Mouse (Mus musculus) embryonic facial prominence, embryonic 12.5 days (tissue): ENCODE results near the gene Hlx. TPM values are rescaled to one million over a fixed set of nuclear protein-coding genes. Genes with fewer than 3 reads are reported as not detected.
A peak's percentile ranks its signal among the peaks of the same experiment; 100 is the strongest.

Source experiments
- ATAC-seq: fragments of 200-750 bp; cut with Nextera tagmentation; 2 replicates; pipeline ENCODE4 v1.8.0; 2017; ENCODE audit not compliant: insufficient number of reproducible peaks, insufficient read depth, low FRiP score, low TSS enrichment
- H3K27ac ChIP-seq: fragments of 300-500 bp; sonication (generic); 2 replicates; pipeline ENCODE4 v1.5.1; 2016; ENCODE audit warnings: mild to moderate bottlenecking
- H3K27me3 ChIP-seq: fragments of 300-500 bp; sonication (generic); 2 replicates; pipeline ENCODE4 v1.6.1; 2016; ENCODE audit warnings: mild to moderate bottlenecking, moderate library complexity
- H3K36me3 ChIP-seq: fragments of 300-500 bp; sonication (generic); 2 replicates; pipeline ENCODE4 v1.6.1; 2016; ENCODE audit warnings: mild to moderate bottlenecking
- H3K4me1 ChIP-seq: fragments of 300-500 bp; sonication (generic); 2 replicates; pipeline ENCODE4 v1.6.1; 2016
- H3K4me2 ChIP-seq: fragments of 300-500 bp; sonication (generic); replicated peaks from 2 replicates; pipeline ENCODE4 v1.6.1; 2016; ENCODE audit warnings: mild to moderate bottlenecking, moderate library complexity
- H3K4me3 ChIP-seq: fragments of 300-500 bp; sonication (generic); 2 replicates; pipeline ENCODE4 v1.5.1; 2016; ENCODE audit warnings: mild to moderate bottlenecking
- H3K9ac ChIP-seq: fragments of 300-500 bp; sonication (generic); 2 replicates; pipeline ENCODE4 v1.6.1; 2016; ENCODE audit warnings: mild to moderate bottlenecking, moderate library complexity
- H3K9me3 ChIP-seq: fragments of 300-500 bp; sonication (generic); 2 replicates; pipeline ENCODE4 v1.6.1; 2016; ENCODE audit warnings: mild to moderate bottlenecking, moderate library complexity
- WGBS: fragments of 180-500 bp; shearing (Covaris S2); methylation state at CpG from one replicate; pipeline ENCODE4 v1.1.7; 2016; 5-methylcytosine and 5-hydroxymethylcytosine counted together
- polyA plus RNA-seq: library from polyadenylated mRNA; unstranded; fragments of >200 nt; fragmentation: Nextera tagmentation; extraction: Ambion mirVana; gene quantifications from 2 replicates; pipeline ENCODE4 v1.2.1, GENCODE M21; 2016

Gene Hlx
- 8.4 and 9.7 TPM in 2 replicates for polyA plus RNA-seq

- WGBS, result under 1% methylated on average over 32 of the region's 32 CpGs
- H3K9ac ChIP-seq, result peak within 1 kb of the TSS; percentile 28
Observed at GRCm38 (mm10) chr1:184732556-184733049, at the start of gene Hlx. Gene Hlx, minus strand, starts transcription at chr1:184732619.

DNA sequence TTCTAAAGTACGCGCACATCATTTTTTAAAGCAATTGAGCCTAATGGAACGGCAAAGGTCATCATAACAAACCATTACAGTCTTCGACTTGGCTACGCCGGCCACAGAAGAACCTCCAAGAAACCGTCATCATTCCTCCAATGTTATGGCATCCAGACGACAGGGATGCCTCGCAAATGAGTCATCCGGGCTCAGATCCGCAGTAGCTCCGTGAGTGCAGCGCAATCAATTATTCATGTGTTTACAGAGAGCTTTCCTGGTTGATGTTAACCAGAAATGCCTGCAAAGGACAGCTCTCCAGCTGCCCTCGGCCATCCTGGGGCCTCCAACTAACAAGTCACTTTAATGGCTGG lies 49.7 kb upstream of the Hlx start:
- 68% methylated on average over 14 of the region's 14 CpGs for WGBS
- H3K36me3 ChIP-seq, result no peaks in the 10 kb centered on the region
- H3K4me2 ChIP-seq, result no peak overlapping the region
- ATAC-seq, result no peak
- no peaks in the 10 kb centered on the region for H3K9me3 ChIP-seq
- no peak overlapping the region for H3K27ac ChIP-seq
- no peaks in the 10 kb centered on the region for H3K4me1 ChIP-seq
- H3K27me3 ChIP-seq, result peaks cover 2% of the 10 kb centered on the region; the same call in 1 of the 2 replicates
- no peak overlapping the region for H3K4me3 ChIP-seq
- H3K9ac ChIP-seq, result no peak overlapping the region

More at GRCm38 (mm10) chr1:184732556-184733049, at the start of gene Hlx:
- peak within 1 kb of the TSS; percentile 44 for H3K4me3 ChIP-seq
- H3K36me3 ChIP-seq, result no peaks in the 10 kb centered on the region
- ATAC-seq, result peak; percentile 88
- H3K9me3 ChIP-seq, result no peaks in the 10 kb centered on the region
- peak within 1 kb of the TSS; percentile 79 for H3K4me2 ChIP-seq
- peaks cover 6% of the 10 kb centered on the region; the same call in 1 of the 2 replicates for H3K4me1 ChIP-seq
- H3K27ac ChIP-seq, result peak within 1 kb of the TSS; percentile 57
- H3K27me3 ChIP-seq, result peaks cover 81% of the 10 kb centered on the region

DNA sequence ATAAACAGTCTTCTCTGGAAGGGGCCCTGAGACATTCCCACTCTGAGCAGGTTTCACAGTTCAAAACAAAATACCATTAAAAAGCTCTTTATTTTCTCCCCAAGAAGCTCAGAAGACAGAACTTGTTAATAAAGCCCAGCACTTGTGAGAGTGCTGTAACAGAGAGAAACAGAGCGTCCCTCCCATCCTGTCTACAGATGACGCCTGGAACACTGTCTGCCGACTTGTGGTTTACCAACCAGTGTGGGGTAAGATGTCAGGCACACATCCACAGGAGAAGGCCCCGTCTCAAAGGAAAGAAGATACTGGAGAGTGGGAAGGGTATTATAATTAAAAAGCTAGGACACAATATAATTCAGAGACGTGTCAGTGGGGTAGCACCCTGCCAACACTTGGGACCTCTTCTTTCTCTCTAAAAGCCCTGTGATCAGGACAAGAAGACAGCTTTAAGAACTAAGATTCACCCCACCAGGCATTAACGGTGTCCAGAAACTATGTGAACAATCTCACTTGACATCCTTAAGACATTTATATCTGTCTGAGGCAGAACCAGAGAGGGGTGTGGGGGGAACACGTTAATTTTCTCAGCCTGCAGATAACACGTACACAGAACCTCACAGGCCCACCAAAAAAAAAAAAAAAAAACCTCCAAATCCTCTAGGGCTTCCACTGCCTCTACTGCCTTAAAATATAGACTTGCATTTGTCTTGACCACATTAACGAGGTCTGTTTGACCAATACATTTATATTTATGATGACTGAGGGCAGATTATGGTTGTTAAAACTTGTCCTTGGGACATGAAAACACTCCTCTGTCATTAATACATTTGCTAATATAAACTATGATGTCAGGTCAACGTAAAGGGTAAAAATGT lies 49.1 kb upstream of the Hlx start:
- Histone ChIP-seq H3K9me3 (no peaks in the 10 kb centered on the region), H3K27ac (no peak overlapping the region), H3K36me3 (no peaks in the 10 kb centered on the region), H3K27me3 (peaks cover 3% of the 10 kb centered on the region; the same call in 1 of the 2 replicates), H3K4me2 (no peak overlapping the region), H3K4me1 (no peaks in the 10 kb centered on the region), H3K4me3 (no peak overlapping the region), H3K9ac (no peak overlapping the region)
- ATAC-seq, result no peak
- 79% methylated on average over 10 of the region's 10 CpGs for whole genome bisulfite sequencing

DNA sequence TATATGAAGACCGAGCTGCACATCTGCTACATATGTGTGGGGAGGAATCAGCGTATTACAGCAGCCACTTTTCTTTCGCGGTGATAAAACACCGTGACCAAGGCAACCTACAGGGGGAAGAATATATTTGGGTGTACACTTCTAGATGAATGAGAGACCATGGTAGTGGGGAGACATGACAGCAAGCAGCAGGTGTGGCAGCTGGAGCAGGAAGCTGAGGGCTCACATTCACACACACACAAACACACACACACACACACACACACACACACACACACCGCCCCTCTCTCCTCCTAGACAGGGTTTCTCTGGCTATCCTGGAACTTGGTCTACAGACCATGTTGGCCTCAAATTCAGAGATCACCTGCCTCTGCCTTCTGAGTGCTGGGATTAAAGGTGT lies 45.7 kb upstream of the Hlx start:
- Histone ChIP-seq H3K9me3 (no peaks in the 10 kb centered on the region), H3K4me3 (no peak overlapping the region), H3K36me3 (no peaks in the 10 kb centered on the region), H3K4me1 (no peaks in the 10 kb centered on the region), H3K9ac (no peak overlapping the region), H3K27me3 (peaks cover 3% of the 10 kb centered on the region; the same call in 1 of the 2 replicates), H3K4me2 (no peak overlapping the region), H3K27ac (no peak overlapping the region)
- 94% methylated on average over 6 of the region's 6 CpGs for WGBS
- ATAC-seq, result no peak

DNA sequence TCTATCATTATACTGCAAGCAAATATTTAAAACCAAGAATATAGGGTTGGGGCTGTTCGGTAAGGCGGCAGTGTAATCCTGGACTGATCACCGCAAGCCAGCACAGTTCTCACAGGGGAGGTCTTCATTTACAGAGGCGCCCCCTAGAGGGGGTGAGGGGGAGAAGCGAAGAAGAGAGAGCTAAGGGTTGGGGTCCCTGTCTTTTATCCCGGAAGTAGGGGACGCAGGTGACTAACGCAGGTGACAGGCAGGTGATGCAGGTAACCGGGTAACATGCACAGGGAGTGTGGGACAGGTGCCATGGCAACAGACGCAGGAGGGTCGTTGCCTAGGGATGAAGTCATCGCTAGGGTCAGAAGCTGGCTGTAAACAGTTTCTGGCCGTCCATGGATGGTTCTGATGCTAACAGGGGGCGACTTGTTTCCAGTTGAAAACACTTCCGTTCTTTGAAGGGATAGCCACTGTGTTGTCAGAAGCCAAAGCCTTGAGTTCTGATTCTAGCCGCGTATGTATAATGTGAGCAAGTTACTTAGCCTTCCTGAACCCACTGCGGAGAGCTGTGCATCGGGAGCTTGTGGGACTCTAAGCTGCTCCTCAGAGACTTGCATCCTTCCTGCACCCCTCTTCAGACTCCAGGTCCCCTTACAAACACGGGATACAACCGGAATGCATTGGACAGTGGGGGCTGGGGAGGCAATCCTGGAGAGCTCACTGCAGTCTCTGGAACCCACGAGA lies 44.8 kb upstream of the Hlx start:
- 30% methylated on average over 22 of the region's 22 CpGs for WGBS
- no peak for ATAC-seq
- Histone ChIP-seq H3K9ac (no peak overlapping the region), H3K4me1 (no peaks in the 10 kb centered on the region), H3K4me2 (no peak overlapping the region), H3K36me3 (no peaks in the 10 kb centered on the region), H3K27me3 (peaks cover 3% of the 10 kb centered on the region; the same call in 1 of the 2 replicates), H3K9me3 (no peaks in the 10 kb centered on the region), H3K4me3 (no peak overlapping the region), H3K27ac (no peak overlapping the region)

DNA sequence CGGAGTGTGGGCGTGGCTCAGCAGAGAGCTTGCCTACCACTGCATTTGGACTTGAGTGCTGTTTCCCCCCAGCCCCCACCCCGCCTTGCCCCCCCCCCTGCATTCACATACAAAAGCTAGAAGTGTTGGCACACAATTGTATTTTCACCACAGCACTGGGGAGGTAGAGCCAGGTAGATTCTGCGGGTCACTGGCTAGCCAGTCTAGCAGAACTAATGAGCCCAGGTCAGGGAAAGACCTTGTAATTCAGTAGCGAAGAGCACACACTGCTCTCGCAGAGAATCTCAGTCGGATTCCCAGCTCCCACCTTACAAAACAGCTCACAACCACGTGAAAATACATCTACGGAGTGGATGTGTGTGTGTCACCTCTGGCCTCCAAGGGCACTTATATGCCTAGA lies 42.9 kb upstream of the Hlx start:
- Histone ChIP-seq H3K4me3 (no peak overlapping the region), H3K27ac (no peak overlapping the region), H3K9me3 (no peaks in the 10 kb centered on the region), H3K9ac (no peak overlapping the region), H3K27me3 (peaks cover 9% of the 10 kb centered on the region; the same call in 1 of the 2 replicates), H3K4me1 (peaks cover 6% of the 10 kb centered on the region; the same call in 1 of the 2 replicates), H3K36me3 (no peaks in the 10 kb centered on the region), H3K4me2 (no peak overlapping the region)
- WGBS, result 51% methylated on average over 9 of the region's 9 CpGs
- no peak for ATAC-seq

GRCm38 (mm10) chr1:184771891-184772249 lies 39.5 kb upstream of the Hlx start:
- H3K27me3 ChIP-seq, result 0 out of 2 replicates have a peak, but pooled peaks cover 6% of the 10 kb centered on the region
- H3K9me3 ChIP-seq, result no peaks in the 10 kb centered on the region
- ATAC-seq, result no peak
- no peak overlapping the region for H3K27ac ChIP-seq
- H3K4me3 ChIP-seq, result no peak overlapping the region
- peaks cover 6% of the 10 kb centered on the region; the same call in 1 of the 2 replicates for H3K4me1 ChIP-seq
- no peak overlapping the region for H3K9ac ChIP-seq
- peak overlapping the region; percentile 38 for H3K4me2 ChIP-seq
- H3K36me3 ChIP-seq, result no peaks in the 10 kb centered on the region
- 10% methylated on average over 9 of the region's 9 CpGs for WGBS

DNA sequence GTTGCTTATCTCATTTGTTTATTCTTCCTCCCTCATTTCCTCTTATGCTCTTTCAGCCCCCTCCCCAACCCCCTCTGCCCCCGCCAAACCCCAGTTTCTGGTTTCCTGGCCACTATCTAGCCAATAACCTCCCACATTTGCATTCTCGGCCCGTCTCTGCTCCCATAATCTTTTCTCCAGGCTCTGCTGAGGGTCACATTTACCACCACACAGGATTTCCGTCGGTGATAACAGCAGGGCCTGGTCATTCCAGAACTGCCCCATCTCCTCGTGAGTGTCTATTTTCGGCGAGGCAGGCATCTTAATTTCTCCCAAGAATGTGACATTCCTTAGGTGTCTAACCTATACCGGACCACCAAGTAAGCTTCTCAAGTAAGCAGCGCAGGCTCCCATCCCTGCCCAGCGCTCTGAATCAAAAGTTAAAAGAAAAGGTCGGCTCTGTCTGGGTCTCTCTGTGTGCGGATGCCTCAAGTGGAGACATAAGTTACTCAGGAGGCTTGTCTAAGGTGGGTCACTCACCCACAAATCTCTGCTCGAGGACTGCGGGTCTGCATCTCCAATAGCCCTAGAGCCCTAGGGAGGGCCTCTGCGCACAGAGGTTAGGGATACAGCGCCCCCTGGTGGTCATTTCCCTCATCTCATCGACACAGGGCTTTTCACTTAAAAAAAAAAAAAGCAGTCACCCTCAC lies 38.9 kb upstream of the Hlx start:
- ATAC-seq, result no peak
- H3K4me2 ChIP-seq, result peak overlapping the region; percentile 38

GRCm38 (mm10) chr1:184763866-184764265 lies 31.4 kb upstream of the Hlx start:
- no peak overlapping the region for H3K27ac ChIP-seq
- H3K9ac ChIP-seq, result no peak overlapping the region
- H3K4me1 ChIP-seq, result no peaks in the 10 kb centered on the region
- no peak overlapping the region for H3K4me2 ChIP-seq
- no peaks in the 10 kb centered on the region for H3K9me3 ChIP-seq
- no peak overlapping the region for H3K4me3 ChIP-seq
- WGBS, result 47% methylated on average over 3 of the region's 3 CpGs
- no peaks in the 10 kb centered on the region for H3K36me3 ChIP-seq
- no peaks in the 10 kb centered on the region for H3K27me3 ChIP-seq
- no peak for ATAC-seq

More for the DNA sequence above, 38.9 kb upstream of the Hlx start:
- Histone ChIP-seq H3K4me1 (peaks cover 6% of the 10 kb centered on the region; the same call in 1 of the 2 replicates), H3K9me3 (no peaks in the 10 kb centered on the region), H3K36me3 (no peaks in the 10 kb centered on the region), H3K27ac (no peak overlapping the region), H3K27me3 (0 out of 2 replicates have a peak, but pooled peaks cover 6% of the 10 kb centered on the region), H3K4me3 (no peak overlapping the region), H3K9ac (no peak overlapping the region)
- WGBS, result 18% methylated on average over 18 of the region's 18 CpGs

- Histone ChIP-seq H3K36me3 (no peaks in the 10 kb centered on the region), H3K4me3 (no peak overlapping the region), H3K27ac (no peak overlapping the region), H3K4me1 (no peaks in the 10 kb centered on the region), H3K4me2 (no peak overlapping the region), H3K9me3 (no peaks in the 10 kb centered on the region), H3K9ac (no peak overlapping the region), H3K27me3 (no peaks in the 10 kb centered on the region)
- no peak for ATAC-seq
- 72% methylated on average over 5 of the region's 5 CpGs for WGBS
Observed at GRCm38 (mm10) chr1:184762941-184763340, 30.5 kb upstream of the Hlx start.

DNA sequence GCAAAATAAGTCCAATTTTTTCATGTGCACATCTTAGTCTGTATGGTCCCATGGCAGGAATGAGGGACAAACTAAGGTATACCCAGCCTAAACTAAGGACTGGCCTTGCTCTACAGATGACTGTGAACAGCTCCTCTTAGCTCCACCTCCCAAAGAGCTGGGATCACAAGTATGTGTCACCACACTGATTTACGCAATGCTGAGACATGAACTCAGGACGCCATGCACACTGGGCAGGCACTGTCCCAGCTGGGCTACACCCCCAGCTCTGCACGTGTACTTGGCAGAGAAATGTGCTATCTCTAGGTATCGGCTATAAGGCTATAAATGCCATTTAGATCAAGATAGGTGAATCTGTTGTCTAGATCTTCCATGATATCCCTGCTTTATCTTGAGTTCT lies 29.6 kb upstream of the Hlx start:
- 75% methylated on average over 4 of the region's 4 CpGs for WGBS
- no peak overlapping the region for H3K4me2 ChIP-seq
- H3K9ac ChIP-seq, result no peak overlapping the region
- no peak for ATAC-seq
- no peaks in the 10 kb centered on the region for H3K9me3 ChIP-seq
- H3K36me3 ChIP-seq, result no peaks in the 10 kb centered on the region
- H3K27me3 ChIP-seq, result no peaks in the 10 kb centered on the region
- no peak overlapping the region for H3K27ac ChIP-seq
- no peaks in the 10 kb centered on the region for H3K4me1 ChIP-seq
- no peak overlapping the region for H3K4me3 ChIP-seq
